Mouse (Mus musculus) CD8-positive naive resting alpha-beta T cell, adult 2 months (primary cell): ENCODE data around the gene Gm11559.
"Not testable (repeated sequence)": the region's sequence is repeated elsewhere in the genome, so short reads cannot be mapped to it uniquely, and the experiment has no call there.

Experiments used
- DNase-seq, 2 experiments: peaks; one replicate each; pipeline ENCODE4 v3.0.0; 2022; ENCODE audit warnings: low read depth in 2 of 2, low spot score in 2 of 2

The Gm11559 gene

DNA sequence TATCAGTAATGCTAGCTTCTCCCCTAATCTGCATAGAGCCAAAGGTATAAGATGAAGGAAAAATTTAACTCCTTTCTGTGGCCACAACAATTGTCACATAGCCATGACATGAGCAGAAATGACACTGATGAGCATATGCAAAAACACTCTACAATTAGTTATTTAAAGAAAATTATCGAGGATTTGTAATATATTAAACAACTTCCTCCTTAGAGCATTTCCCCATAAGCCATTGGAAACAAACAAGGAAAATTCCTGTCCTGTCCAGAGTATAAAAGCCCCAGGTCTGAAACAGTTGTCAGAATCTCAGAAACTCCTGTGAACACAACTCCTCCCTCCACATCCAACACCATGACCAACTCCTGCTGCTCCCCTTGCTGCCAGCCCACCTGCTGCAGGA lies at the start of gene Gm11559:
TSS of gene Gm11559 (plus strand) at position 301 of the 400 bp plus-strand sequence.
- DNase-seq, result not testable (repeated sequence)

DNA sequence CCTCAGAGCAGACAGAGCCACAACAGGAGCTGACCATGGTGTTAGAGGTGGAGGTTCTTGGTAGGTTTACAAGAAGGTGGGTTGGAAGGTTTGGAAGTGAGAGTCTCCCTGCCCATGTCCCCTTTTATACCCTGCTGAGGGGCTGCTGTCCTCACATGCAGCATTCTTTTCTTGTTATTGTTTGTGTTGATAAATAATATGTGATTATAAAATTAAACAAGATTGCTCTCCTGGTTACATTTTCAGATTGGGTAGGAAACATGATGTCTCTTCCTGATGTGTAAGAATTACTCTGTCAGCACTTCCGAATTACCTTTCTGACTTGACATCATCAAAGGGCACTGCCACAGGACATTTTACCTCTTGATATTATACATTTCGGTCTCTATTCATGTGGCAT lies 48.7 kb upstream of the Gm11559 start, which contains the start of gene Gm11564:
TSS of gene Gm11564 (minus strand) at position 101 of the 400 bp plus-strand sequence.
- DNase-seq, result not testable (repeated sequence)

DNA sequence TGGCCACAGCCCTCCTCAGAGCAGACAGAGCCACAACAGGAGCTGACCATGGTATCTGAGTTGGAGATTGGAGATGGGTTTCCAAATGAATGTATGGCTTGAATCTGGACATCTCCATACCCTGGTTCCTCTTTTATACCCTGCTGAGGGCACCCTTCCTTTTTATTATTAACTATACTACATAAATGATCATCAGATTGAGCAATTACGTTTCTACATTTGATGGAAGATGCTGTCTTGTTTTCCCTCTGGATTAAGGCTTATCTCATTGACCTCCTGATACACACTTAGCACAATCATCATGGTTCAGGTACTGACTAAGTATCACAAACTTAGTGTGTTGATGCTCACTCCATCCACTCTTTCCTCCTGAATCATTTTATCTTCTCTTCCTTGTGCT lies 26.3 kb upstream of the Gm11559 start, which contains the start of gene 2300003K06Rik:
TSS of gene 2300003K06Rik (minus strand) at position 101 of the 400 bp plus-strand sequence.
- no peak for DNase-seq

DNA sequence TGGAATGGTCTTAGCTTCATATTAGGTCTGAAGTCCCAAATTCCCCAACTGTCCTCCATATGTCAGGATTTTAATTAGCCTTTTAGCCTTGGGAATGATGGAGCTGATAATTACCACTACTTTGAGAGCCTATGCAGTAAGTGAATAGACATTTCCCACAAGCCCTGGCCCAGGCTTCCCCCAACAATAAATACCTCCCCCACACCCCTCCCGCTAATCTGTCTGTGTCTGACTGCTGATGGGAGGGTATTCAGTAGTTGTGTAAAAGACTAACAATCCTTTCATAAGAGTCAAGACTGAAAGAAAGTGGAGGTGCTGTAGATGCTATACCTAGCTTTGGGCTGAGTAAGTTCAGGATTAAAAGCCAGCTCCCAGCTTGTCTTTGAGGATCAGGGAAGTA lies 22.1 kb upstream of the Gm11559 start:
- no peak for DNase-seq

DNA sequence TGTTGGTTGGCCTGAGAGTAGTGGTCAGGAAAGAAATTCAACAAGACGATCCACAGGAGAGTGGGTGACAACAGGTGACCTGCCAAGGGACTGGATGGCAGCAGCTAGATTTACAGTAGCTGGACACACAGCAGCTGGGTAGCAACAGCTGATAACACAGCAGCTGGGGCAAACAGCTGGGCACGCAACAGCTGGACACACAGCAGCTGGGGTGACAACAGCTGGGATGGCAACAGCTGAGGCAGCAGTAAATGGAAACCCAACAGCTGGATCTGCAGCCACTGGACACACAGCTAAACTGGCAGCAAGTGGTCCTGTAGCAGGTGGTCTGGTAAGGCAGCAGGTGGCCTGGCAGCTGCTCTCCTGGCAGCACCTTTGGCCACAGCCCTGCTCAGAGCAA lies 17.5 kb upstream of the Gm11559 start:
- DNase-seq, result no peak

DNA sequence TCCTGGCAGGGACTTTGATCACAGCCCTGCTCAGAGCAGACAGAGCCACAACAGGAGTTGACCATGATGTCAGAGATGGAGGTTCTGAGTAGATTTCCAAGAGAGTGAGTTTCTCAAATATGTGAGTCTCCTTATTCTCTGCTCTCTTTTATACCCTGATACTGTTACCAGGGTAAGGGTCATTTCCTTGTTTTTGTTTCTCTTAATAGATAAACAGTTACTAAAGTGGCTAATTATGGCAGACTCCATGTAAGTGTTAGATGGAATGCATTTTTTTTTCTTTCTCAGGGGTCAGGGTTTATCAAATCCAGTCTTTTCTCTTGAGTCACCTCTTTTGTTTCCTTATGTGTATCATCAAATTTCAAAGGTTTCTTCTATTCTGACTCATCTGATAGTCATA lies 12.8 kb upstream of the Gm11559 start, which contains the start of gene Krtap4-16:
TSS of gene Krtap4-16 (minus strand) at position 101 of the 400 bp plus-strand sequence.
- no peak for DNase-seq

DNA sequence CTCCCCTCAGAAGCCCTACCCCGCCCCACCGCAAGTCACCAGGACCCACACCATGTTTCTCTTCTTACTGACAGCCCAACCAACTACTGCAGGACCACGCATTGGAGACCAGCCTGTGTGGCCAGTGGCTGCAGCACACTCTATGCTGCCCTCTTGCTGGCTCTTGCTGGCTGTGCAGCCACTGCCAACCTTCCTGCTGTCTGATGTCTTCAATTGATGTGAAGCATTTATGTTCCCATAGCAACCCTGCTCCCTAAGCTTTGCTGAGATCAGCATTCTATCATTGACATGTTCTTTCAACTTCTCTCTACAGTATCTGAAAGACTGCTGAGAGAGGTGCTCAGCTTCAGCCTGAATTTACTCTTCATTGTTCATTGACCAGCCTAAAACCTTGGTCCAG lies 10.2 kb upstream of the Gm11559 start:
- DNase-seq, result no peak

DNA sequence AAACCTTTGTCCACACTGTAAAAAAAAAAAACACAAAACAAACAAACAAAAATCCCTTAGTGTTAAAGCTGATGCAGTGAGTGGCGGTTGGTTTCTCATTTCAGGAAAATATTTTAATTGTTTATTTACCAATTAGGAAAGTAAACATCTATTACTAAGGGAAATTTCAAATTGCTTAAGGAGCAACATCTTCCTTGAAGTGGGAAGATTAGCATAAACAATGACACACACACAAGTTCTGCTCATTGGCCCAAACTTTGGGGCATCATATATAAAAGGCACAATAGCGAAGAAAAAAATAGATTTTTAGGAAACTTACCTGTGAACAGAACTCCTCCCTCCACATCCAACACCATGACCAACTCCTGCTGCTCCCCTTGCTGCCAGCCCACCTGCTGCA lies 6.7 kb upstream of the Gm11559 start, which contains the start of gene Gm11568:
TSS of gene Gm11568 (plus strand) at position 301 of the 400 bp plus-strand sequence.
- DNase-seq, result no peak

DNA sequence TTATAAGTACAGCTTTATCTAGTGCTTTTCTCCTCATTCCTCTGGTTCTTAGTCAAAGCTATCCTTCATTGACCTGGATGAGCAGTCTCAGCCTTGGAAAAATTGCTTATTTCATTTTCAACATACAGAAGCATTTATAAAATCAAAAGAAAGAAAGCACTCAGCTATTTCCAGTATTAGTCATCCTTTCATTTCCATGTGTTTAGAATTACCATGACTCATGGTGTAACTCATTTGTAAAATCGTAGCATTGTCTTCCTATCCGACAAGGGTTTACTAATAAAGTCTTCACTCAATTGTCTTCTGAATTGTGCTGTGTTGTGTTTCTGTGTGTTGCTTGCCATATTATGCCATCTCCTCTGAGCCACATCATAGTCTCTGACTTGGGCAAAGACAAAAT lies 5.5 kb upstream of the Gm11559 start:
- DNase-seq, result no peak

DNA sequence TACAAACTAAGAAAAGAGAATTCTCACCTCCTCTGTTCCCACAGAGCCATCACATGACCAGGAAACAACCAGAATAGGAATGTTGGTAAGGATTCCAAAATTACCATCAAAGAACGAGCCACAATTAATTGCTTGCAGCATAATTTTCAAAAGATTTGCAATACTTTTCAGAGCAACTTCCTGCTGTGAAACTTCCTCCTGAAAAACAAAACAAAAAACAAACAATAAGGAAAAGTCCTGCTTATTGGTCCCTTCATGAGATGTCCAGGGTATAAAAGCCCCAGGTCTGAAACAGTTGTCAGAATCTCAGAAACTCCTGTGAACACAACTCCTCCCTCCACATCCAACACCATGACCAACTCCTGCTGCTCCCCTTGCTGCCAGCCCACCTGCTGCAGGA lies 8.8 kb downstream of the Gm11559 start, which contains the start of gene Krtap9-1:
TSS of gene Krtap9-1 (plus strand) at position 301 of the 400 bp plus-strand sequence.
- not testable (repeated sequence) for DNase-seq

DNA sequence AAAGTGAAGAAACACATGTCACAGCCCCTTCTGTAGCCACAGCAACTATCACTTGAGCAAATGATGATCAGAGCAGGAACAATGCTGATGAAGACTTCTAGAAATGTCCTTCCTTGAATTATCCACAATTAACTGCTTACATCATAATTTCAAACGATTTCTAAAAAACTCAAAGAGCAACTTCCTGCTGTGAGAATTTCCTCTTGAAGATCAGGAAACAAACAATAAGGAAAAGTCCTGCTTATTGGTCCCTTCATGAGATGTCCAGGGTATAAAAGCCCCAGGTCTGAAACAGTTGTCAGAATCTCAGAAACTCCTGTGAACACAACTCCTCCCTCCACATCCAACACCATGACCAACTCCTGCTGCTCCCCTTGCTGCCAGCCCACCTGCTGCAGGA lies 14.6 kb downstream of the Gm11559 start, which contains the start of gene Gm11567:
TSS of gene Gm11567 (plus strand) at position 301 of the 400 bp plus-strand sequence.
- not testable (repeated sequence) for DNase-seq

DNA sequence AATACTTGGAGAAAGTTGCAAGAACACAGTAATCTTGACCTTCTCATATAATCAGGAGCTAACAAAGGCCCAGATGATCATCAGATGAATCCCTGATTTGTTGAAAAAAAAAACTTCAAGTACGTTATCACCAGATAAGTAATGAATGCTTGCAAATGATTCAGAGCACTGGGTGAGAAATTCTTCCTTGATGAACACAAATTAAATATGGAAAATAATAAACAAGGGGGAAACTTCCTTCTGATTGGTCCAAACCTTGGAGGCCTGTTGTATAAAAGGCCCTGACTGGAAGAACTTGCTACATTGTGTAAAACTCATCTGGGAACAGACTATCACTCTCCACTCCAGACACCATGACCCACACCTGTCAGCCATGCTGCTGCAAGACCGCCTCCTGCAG lies 43.3 kb downstream of the Gm11559 start, which contains the start of gene Krtap31-1:
TSS of gene Krtap31-1 (plus strand) at position 301 of the 400 bp plus-strand sequence.
- DNase-seq, result no peak

DNA sequence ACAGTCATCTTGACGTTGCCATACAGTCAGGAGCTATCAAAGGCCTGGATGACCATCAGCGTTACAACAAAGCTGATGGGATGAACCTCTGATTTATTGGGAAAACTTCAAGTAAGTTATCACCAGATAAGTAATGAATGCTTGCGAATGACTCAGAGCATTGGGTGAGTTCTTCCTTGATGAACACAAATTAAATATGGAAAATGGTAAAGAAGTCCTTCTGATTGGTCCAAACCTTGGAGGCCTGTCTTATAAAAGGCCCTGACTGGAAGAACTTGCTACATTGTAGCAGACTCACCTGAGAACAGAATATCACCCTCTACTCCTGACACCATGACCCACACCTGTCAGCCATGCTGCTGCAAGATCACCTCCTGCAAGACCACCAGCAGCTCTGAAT lies 50.2 kb downstream of the Gm11559 start, which contains the start of gene Gm11565:
TSS of gene Gm11565 (plus strand) at position 301 of the 400 bp plus-strand sequence.
- DNase-seq, result no peak
